Mouse (Mus musculus) neural tube, embryonic 13.5 days (tissue): ENCODE measurements at regions not wholly inside any gene's neighbourhood (a gene's known extent, or its start where the extent isn't known, plus 50 kb on each side); places are given as distances from the start of the nearest gene placed in this dataset.

Experiments
- ATAC-seq: fragments of 200-750 bp; cut with Nextera tagmentation; 2 replicates; pipeline ENCODE4 v1.8.0; 2017; ENCODE audit warnings: low read depth, mild to moderate bottlenecking, moderate TSS enrichment, moderate library complexity
- H3K27ac ChIP-seq: fragments of 300-500 bp; sonication (generic); replicated peaks from 2 replicates; pipeline ENCODE4 v1.5.1; 2015; ENCODE audit warnings: moderate library complexity, mild to moderate bottlenecking, inconsistent platforms
- H3K27me3 ChIP-seq: fragments of 300-500 bp; sonication (generic); 2 replicates; pipeline ENCODE4 v1.6.1; 2015; ENCODE audit warnings: mild to moderate bottlenecking, inconsistent platforms
- H3K36me3 ChIP-seq: fragments of 300-500 bp; sonication (generic); 2 replicates; pipeline ENCODE4 v1.6.1; 2015; ENCODE audit warnings: mild to moderate bottlenecking, inconsistent platforms
- H3K4me1 ChIP-seq: fragments of 300-500 bp; sonication (generic); replicated peaks from 2 replicates; pipeline ENCODE4 v1.6.1; 2015; ENCODE audit warnings: inconsistent platforms
- H3K4me2 ChIP-seq: fragments of 300-500 bp; sonication (generic); 2 replicates; pipeline ENCODE4 v1.6.1; 2015; ENCODE audit warnings: inconsistent platforms, mild to moderate bottlenecking, moderate library complexity
- H3K4me3 ChIP-seq: fragments of 300-500 bp; sonication (generic); 2 replicates; pipeline ENCODE4 v1.5.1; 2015; ENCODE audit warnings: mild to moderate bottlenecking, inconsistent platforms
- H3K9ac ChIP-seq: fragments of 300-500 bp; sonication (generic); 2 replicates; pipeline ENCODE4 v1.6.1; 2015; ENCODE audit warnings: moderate library complexity, mild to moderate bottlenecking, inconsistent platforms
- H3K9me3 ChIP-seq: fragments of 300-500 bp; sonication (generic); 2 replicates; pipeline ENCODE4 v1.6.1; 2016; ENCODE audit warnings: inconsistent platforms
- WGBS: fragments of 180-500 bp; shearing (Covaris S2); methylation state at CpG from one replicate; pipeline ENCODE4 v1.1.7; 2015; 5-methylcytosine and 5-hydroxymethylcytosine counted together

DNA sequence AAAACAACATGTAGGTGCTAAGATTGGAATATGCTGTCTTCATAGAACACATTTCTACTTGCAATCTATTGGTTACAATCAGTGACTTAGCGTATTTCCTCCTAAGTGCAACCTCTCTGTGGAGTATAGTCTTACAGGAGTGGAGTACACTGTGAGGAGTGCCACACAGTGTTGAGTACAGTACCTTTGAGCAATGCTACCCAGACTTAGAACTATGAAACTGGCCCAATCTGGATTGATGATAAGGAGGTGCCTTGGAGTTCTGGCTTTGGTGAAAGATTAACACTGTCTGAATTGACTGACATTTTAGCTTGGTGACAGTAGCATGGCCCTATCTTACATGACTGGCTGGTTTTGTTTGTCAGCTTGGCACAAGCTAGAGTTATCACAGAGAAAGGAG lies 107.4 kb downstream of the Csl start:
- Histone ChIP-seq H3K4me1 (no peaks in the 10 kb centered on the region), H3K9me3 (no peaks in the 10 kb centered on the region; the same call in 1 of the 2 replicates), H3K27ac (no peak overlapping the region), H3K27me3 (no peaks in the 10 kb centered on the region), H3K9ac (no peak overlapping the region), H3K36me3 (no peaks in the 10 kb centered on the region), H3K4me3 (no peak overlapping the region), H3K4me2 (no peak overlapping the region)
- WGBS, result 90% methylated on average over 1 of the region's 1 CpGs
- no peak for ATAC-seq

DNA sequence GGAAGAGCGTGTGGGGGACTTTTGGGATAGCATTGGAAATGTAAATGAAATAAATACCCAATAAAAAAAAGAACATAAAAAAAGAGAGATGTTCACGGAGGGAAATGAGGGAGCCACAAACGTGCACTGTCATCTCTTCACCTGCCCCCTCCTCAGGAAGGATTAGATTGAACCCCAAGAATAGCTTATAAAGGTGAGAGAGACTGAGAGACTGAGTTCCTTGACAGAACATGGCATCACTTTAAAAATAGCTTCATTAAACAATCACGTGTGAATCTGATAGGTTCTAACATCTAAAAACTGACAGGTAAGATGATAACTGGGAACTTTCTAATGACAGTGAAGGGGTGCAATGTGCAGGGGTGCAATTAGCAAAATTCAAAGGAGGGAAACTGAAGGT lies 105.2 kb downstream of the Csl start:
- 92% methylated on average over 4 of the region's 4 CpGs for whole genome bisulfite sequencing
- Histone ChIP-seq H3K27ac (no peak overlapping the region), H3K4me2 (no peak overlapping the region), H3K9ac (no peak overlapping the region), H3K4me3 (no peak overlapping the region), H3K36me3 (no peaks in the 10 kb centered on the region), H3K4me1 (no peaks in the 10 kb centered on the region), H3K27me3 (no peaks in the 10 kb centered on the region), H3K9me3 (no peaks in the 10 kb centered on the region; the same call in 1 of the 2 replicates)
- ATAC-seq, result no peak

DNA sequence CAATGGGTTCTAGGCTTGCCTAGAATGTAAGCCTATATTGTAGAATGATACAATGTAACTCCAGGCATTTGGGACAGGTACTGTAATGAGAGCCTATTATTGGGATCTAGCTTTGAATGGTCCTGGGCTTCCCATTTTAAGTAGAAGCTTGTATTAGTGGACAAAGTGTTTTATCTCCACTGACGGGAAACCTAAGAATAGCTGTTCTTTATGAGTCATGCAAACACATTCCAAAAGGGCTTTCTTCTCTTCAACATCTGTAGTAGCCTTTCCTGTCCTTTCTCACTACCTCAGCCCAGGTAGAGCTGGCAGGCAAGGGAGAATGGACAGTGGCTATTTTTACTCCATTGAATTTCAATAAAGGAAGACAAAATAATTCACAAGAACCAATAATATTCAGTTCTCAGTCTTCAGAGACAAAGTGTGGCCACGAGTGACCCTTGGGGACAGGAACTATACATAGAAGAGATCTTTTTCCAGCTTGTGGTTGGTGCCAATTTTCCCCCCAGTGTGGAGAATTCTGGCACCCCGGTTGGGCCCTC lies 82.8 kb downstream of the Csl start:
- no peaks in the 10 kb centered on the region for H3K9me3 ChIP-seq
- H3K27ac ChIP-seq, result no peak overlapping the region
- 81% methylated on average over 3 of the region's 3 CpGs for WGBS
- H3K36me3 ChIP-seq, result no peaks in the 10 kb centered on the region
- no peak overlapping the region for H3K4me3 ChIP-seq
- no peaks in the 10 kb centered on the region for H3K4me1 ChIP-seq
- no peak overlapping the region for H3K4me2 ChIP-seq
- no peaks in the 10 kb centered on the region for H3K27me3 ChIP-seq
- no peak overlapping the region for H3K9ac ChIP-seq
- ATAC-seq, result no peak

DNA sequence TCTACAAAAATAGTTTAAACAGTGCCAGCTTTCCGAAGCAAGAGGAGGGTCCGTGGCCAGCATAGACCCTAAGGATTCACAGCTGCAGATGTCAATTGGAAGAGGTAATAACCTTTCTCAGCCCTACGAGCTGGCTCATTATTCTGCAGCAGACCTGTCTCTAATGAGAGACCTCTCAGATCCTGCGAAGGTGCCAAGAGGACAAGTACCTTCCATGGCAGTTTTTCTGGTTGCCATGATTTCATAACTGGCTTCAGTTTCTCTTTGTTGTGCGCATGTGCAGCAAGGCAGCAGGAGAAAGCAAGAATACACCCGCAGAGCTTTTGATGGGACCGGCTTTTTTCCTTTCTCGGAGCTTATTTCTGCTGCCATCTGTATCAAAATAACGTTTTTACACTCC lies 81.4 kb downstream of the Csl start:
- H3K27me3 ChIP-seq, result no peaks in the 10 kb centered on the region
- H3K9me3 ChIP-seq, result no peaks in the 10 kb centered on the region
- 73% methylated on average over 9 of the region's 9 CpGs for WGBS
- no peak overlapping the region for H3K4me2 ChIP-seq
- no peaks in the 10 kb centered on the region for H3K36me3 ChIP-seq
- ATAC-seq, result no peak
- no peak overlapping the region for H3K27ac ChIP-seq
- peaks cover 5% of the 10 kb centered on the region; the same call in 1 of the 2 replicates for H3K4me1 ChIP-seq
- H3K4me3 ChIP-seq, result no peak overlapping the region
- H3K9ac ChIP-seq, result no peak overlapping the region

- 90% methylated on average over 6 of the region's 6 CpGs for WGBS
- Histone ChIP-seq H3K9me3 (no peaks in the 10 kb centered on the region), H3K27ac (no peak overlapping the region), H3K9ac (no peak overlapping the region), H3K4me3 (no peak overlapping the region), H3K36me3 (no peaks in the 10 kb centered on the region), H3K4me2 (no peak overlapping the region), H3K4me1 (peaks cover 5% of the 10 kb centered on the region; the same call in 1 of the 2 replicates), H3K27me3 (no peaks in the 10 kb centered on the region)
- no peak for ATAC-seq
These were observed 79.6 kb downstream of the Csl start for GRCm38 (mm10) chr10:99679813-99680212.

DNA sequence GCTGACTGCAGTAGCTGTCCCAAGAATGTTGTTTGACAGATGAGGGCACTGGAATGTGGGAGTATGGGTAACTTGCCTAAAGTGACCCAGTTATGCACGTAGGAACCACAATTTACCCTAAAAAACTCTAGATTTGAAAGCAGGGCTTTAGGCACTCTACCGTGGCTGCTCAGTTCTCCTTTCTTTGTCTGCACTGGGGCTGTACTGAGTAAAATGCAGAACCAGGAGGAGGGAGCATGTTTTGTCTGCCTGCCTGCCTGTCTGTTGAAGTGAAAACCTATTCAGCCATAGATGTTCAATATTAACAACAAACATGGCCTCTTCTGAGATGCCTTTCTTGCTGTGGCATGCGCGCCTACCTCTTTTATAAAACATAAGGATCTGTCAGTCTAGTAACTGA lies 77.5 kb downstream of the Csl start:
- no peak overlapping the region; the same call in 1 of the 2 replicates for H3K27ac ChIP-seq

GRCm38 (mm10) chr10:99682350-99682749 lies 77.1 kb downstream of the Csl start:
- no peaks in the 10 kb centered on the region for H3K36me3 ChIP-seq
- peak; percentile 56; the same call in 1 of the 2 replicates for ATAC-seq
- no peak overlapping the region for H3K27ac ChIP-seq
- 65% methylated on average over 9 of the region's 9 CpGs for whole genome bisulfite sequencing
- H3K27me3 ChIP-seq, result no peaks in the 10 kb centered on the region
- no peak overlapping the region for H3K9ac ChIP-seq
- H3K4me2 ChIP-seq, result no peak overlapping the region
- peaks cover 9% of the 10 kb centered on the region for H3K4me1 ChIP-seq
- no peaks in the 10 kb centered on the region for H3K9me3 ChIP-seq
- H3K4me3 ChIP-seq, result no peak overlapping the region

More for the DNA sequence above, 77.5 kb downstream of the Csl start:
- Histone ChIP-seq H3K4me2 (no peak overlapping the region), H3K4me3 (no peak overlapping the region), H3K27me3 (no peaks in the 10 kb centered on the region), H3K36me3 (no peaks in the 10 kb centered on the region), H3K9me3 (no peaks in the 10 kb centered on the region), H3K9ac (no peak overlapping the region), H3K4me1 (peaks cover 9% of the 10 kb centered on the region)
- no peak for ATAC-seq
- WGBS, result 60% methylated on average over 4 of the region's 4 CpGs

DNA sequence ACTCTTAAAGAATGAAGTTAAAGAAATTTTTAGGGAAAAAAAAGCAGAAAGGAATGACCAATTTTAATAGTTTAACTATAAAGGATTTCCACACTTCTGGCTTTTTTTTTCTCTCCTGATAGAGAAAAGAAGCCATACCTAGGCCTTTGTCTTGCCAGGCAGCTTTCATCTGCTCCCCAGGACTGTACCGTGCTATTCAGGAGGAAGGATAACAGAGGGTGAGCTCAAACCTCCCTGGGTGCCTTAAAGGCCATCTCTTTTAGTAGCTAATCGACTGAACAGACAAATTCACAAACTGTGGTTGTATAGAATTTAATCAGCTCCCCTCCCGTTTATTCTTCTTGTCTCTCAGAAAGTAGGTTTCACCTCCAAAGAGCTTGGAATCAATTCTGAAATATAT lies 76.1 kb downstream of the Csl start:
- no peak overlapping the region for H3K27ac ChIP-seq
- H3K9ac ChIP-seq, result no peak overlapping the region
- H3K9me3 ChIP-seq, result no peaks in the 10 kb centered on the region
- H3K4me1 ChIP-seq, result peaks cover 9% of the 10 kb centered on the region
- no peak for ATAC-seq
- no peaks in the 10 kb centered on the region for H3K36me3 ChIP-seq
- H3K27me3 ChIP-seq, result no peaks in the 10 kb centered on the region
- 9% methylated on average over 3 of the region's 3 CpGs for WGBS
- H3K4me3 ChIP-seq, result no peak overlapping the region
- no peak overlapping the region for H3K4me2 ChIP-seq

DNA sequence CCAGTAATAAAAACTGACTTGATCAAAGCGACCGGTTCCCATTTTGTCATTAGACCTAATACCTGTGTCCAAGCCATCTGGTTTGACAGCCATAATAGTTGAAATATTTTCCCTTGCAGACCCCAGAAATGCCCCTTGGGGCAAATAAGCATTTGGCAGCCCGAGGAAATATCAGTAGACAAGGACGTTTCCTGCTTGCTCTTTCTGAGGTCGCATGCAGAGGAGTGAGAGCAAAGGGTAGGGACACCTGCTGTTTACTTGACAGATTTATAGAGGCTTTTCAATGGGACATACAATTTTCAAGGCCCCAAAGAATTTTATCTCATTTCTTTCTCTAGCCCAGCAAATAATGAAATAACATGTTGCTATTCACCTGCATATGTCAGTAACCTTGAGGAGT lies 73.5 kb downstream of the Csl start:
- ATAC-seq, result no peak

GRCm38 (mm10) chr10:99687011-99687410 lies 72.4 kb downstream of the Csl start:
- H3K9me3 ChIP-seq, result no peaks in the 10 kb centered on the region
- ATAC-seq, result no peak
- WGBS, result 44% methylated on average over 4 of the region's 4 CpGs
- H3K27me3 ChIP-seq, result no peaks in the 10 kb centered on the region
- H3K4me1 ChIP-seq, result peaks cover 9% of the 10 kb centered on the region
- H3K4me3 ChIP-seq, result no peak overlapping the region
- no peak overlapping the region for H3K27ac ChIP-seq
- no peaks in the 10 kb centered on the region for H3K36me3 ChIP-seq
- H3K9ac ChIP-seq, result no peak overlapping the region
- H3K4me2 ChIP-seq, result no peak overlapping the region

More for the DNA sequence above, 73.5 kb downstream of the Csl start:
- H3K9ac ChIP-seq, result no peak overlapping the region
- H3K4me3 ChIP-seq, result no peak overlapping the region
- H3K27ac ChIP-seq, result no peak overlapping the region
- H3K9me3 ChIP-seq, result no peaks in the 10 kb centered on the region
- H3K36me3 ChIP-seq, result no peaks in the 10 kb centered on the region
- peaks cover 9% of the 10 kb centered on the region for H3K4me1 ChIP-seq
- WGBS, result 15% methylated on average over 5 of the region's 5 CpGs
- no peak overlapping the region for H3K4me2 ChIP-seq
- H3K27me3 ChIP-seq, result no peaks in the 10 kb centered on the region

GRCm38 (mm10) chr10:99697696-99698095 lies 61.8 kb downstream of the Csl start:
- 43% methylated on average over 8 of the region's 8 CpGs for WGBS

DNA sequence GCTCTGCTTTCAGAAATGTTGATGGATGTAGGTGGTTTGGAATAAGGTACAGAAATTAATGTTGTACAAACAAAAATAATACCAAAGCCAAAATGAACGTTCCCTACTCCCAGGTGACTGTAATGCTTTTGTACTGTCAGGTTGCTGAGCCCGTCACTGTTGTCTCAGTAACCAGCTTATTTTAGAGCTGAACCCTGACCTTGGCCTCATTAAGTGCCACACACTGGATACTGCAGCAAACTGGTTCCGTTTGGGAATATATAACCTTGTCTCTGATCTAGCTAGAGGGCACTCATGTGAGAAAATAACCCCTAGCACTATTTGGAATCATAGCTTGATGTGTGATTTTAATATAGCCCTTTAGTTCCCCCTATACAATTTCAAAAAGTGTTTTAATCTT lies 60.0 kb downstream of the Csl start:
- no peak overlapping the region for H3K9ac ChIP-seq
- 37% methylated on average over 3 of the region's 3 CpGs for WGBS
- ATAC-seq, result no peak
- H3K4me1 ChIP-seq, result no peaks in the 10 kb centered on the region; the same call in 1 of the 2 replicates
- H3K4me3 ChIP-seq, result no peak overlapping the region
- no peaks in the 10 kb centered on the region for H3K36me3 ChIP-seq
- H3K4me2 ChIP-seq, result no peak overlapping the region
- no peak overlapping the region for H3K27ac ChIP-seq
- no peaks in the 10 kb centered on the region for H3K9me3 ChIP-seq
- H3K27me3 ChIP-seq, result no peaks in the 10 kb centered on the region

More at GRCm38 (mm10) chr10:99697696-99698095, 61.8 kb downstream of the Csl start:
- Histone ChIP-seq H3K36me3 (no peaks in the 10 kb centered on the region), H3K9ac (no peak overlapping the region), H3K4me1 (no peaks in the 10 kb centered on the region; the same call in 1 of the 2 replicates), H3K27me3 (no peaks in the 10 kb centered on the region), H3K27ac (no peak overlapping the region), H3K4me2 (no peak overlapping the region), H3K4me3 (no peak overlapping the region), H3K9me3 (no peaks in the 10 kb centered on the region)
- ATAC-seq, result no peak

- 34% methylated on average over 2 of the region's 2 CpGs for WGBS
- Histone ChIP-seq H3K4me3 (no peak overlapping the region), H3K4me2 (no peak overlapping the region), H3K4me1 (no peaks in the 10 kb centered on the region; the same call in 1 of the 2 replicates), H3K9me3 (no peaks in the 10 kb centered on the region), H3K27ac (no peak overlapping the region), H3K36me3 (no peaks in the 10 kb centered on the region), H3K9ac (no peak overlapping the region), H3K27me3 (no peaks in the 10 kb centered on the region)
- no peak for ATAC-seq
These were observed 59.2 kb downstream of the Csl start for GRCm38 (mm10) chr10:99700052-99700777.
